In the genomic region with DNA sequence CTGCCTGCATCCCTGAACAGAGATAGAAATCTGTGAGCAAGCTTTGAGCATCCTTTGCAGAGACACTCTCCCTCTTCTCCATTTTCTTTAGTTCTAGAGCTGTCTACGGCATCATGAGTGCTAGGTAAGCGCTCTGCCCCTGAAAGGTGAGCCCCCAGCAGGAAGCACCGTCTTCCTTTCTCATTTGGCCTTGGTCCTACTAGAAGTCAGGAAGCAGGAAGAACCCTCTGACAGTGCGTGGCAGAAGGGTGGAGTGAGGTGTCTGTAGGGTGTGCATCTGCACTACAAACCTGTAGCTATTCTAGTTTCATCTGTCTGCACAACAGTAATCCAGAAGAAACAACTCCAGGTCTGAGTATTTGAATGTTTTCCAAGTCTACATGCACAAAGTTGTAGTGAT, we compare ENCODE assay signal across 19 mouse cellular contexts.
"Had no signal": no experiment of that assay in that cellular context is flagged by ENCODE, and none has a peak within 500 bp of the region (broad histone marks: within the 10 kb centered on the region; RNA-seq: fewer than 3 reads in every experiment).

No protein-coding gene starts in this region.

- H3K4me2 ChIP-seq: liver, embryonic 13.5 days; lung, embryonic 15.5 days; midbrain, embryonic 11.5 days; neural tube, embryonic 13.5 days had no signal

- H3K9me3 ChIP-seq: lung, embryonic 15.5 days; megakaryocyte, embryonic 14.5 days had no signal

- H3K36me3 ChIP-seq: liver, embryonic 13.5 days; neural tube, embryonic 13.5 days had no signal

- ATAC-seq: liver, postnatal 0 days; midbrain, embryonic 16.5 days had no signal

- H3K4me1 ChIP-seq: liver, embryonic 13.5 days had no signal

- H3K27ac ChIP-seq: kidney, postnatal 0 days; layer of hippocampus, adult 2 months; liver, embryonic 13.5 days; lung, embryonic 15.5 days; macrophage; neural tube, embryonic 13.5 days had no signal

- H3K27me3 ChIP-seq: liver, embryonic 13.5 days; lung, embryonic 15.5 days; neural tube, embryonic 13.5 days had no signal

- DNase-seq: kidney, adult 2 months; kidney, postnatal 36 days; left cerebral cortex, postnatal 4 days; liver; liver, embryonic 13.5 days; liver, postnatal 0 days; lung, postnatal 14 days; retina, postnatal 1 day; right cerebral cortex, postnatal 4 days; spleen, adult 18-20 months; thymus, adult 18-20 months had no signal

- H3K9ac ChIP-seq: liver, embryonic 13.5 days; liver, postnatal 0 days; lung, embryonic 15.5 days; neural tube, embryonic 13.5 days had no signal

- H3K4me3 ChIP-seq: layer of hippocampus, adult 2 months; liver, embryonic 13.5 days; lung, embryonic 15.5 days; megakaryocyte, embryonic 14.5 days; neural tube, embryonic 13.5 days had no signal
